Mouse (Mus musculus) left cerebral cortex, adult 18-20 months (tissue): Measurements from ENCODE around the gene Tmem106a. TPM values are rescaled to one million over a fixed set of nuclear protein-coding genes. Genes with fewer than 3 reads are reported as not detected.
"Not testable (repeated sequence)": the region's sequence is repeated elsewhere in the genome, so short reads cannot be mapped to it uniquely, and the experiment has no call there.

ENCODE experiments used
- DNase-seq, 2 experiments: peaks; one replicate each; pipeline ENCODE4 v3.0.0; 2021 to 2022; ENCODE audit warnings: low spot score in 2 of 2, mixed read lengths in 1 of 2
- total RNA-seq, 2 experiments: library from RNA; stranded (reverse); gene quantifications; 2 replicates each; pipeline ENCODE4 v1.2.3; 2021

Tmem106a gene
- total RNA-seq, 2 experiments from 2014 or later: 1.6 to 2.0 TPM

DNA sequence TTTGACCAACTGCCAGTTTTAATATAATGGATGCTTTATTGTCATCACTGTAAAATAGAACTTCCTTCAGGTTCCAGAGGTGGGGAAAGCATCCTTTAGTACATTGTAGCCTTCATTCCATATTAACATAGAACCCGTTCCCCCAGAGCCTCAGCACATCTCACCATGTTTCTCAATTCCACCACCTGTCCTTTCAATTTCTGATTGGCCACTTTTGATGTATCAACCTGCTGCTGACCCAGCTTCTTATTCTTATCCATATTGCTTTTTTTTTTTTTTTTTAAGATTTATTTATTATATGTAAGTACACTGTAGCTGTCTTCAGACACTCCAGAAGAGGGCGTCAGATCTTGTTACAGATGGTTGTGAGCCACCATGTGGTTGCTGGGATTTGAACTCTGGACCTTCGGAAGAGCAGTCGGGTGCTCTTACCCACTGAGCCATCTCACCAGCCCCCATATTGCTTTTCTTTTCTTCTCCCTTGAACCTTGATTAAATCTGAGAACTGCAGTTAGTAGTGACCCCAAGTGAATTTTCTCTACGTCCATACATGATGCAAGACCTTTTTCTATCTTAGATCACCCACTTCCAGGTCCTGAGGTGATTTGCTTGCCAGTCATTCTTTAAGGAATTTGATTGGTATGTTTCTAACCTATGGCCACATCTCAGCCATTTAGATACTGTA, 46.8 kb downstream of the Tmem106a start:
- DNase-seq: not testable (repeated sequence)

DNA sequence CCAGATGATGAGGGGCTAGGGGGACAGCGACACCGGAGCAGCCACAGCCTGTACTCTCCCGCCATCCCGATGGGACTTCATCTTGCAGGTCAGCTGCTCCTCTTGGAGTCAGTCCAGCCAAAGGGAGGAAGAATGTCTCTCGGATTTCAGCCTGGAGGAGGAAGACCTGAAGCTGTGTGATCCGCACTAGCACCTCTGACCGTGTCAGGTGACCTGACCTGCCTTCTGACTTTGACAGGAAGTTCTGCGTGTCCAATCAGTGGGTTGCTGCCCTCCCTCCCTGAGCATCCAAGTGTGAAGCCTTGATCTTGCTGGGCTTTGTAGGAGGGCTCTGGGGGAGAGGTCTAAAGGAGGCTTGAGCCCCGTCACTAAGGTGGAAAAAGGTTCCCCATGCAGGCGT, 53.6 kb downstream of the Tmem106a start:
- DNase-seq: no peak

- no peak for DNase-seq
Observed at GRCm38 (mm10) chr11:101639761-101640160, 57.7 kb downstream of the Tmem106a start.

DNA sequence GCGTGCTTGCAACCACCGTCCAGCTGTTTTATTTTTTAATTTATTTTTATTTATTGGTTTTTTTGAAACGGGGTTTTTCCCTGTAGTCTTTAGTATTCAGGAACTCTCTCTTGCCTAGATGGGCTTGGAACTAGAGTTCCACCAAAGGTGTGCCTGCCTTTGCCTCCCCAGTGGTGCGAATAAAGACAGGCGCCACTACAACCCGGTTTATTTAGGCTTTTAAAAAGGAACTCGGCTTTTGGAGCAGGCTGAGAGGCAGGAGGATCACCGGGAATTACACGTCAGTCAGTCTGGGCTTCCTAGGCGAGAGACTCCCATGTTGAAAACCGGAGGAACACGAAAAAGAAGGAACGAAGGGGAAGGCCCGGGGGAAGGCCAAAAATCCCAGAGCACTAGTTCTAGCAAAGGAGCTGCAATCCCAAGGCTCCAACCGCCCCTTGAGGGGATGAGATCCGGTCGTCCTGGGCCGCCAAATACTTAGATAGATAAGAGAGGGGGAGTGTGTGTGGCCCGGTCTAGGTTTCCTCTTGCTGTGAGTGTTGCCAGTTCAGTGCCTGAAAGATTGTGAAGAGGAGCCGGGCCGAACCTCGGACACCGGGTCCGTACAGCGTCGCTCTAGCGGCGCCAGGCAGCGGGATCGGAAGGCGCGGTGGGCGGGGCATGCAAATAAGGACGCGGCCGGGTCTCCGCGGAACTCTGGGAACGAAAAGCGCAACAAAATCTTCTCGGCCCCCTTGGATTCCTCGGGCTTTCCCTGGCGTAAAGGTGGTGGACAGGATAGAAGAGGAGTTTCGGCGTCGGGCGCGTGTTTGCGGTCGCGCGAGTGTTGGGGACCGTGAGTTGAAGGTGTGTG, 59.0 kb downstream of the Tmem106a start:
- peak; percentile 69 to 82 for DNase-seq

Other genes starting within 250 kb of the Tmem106a start
- gene G6pc, start 214.7 kb upstream of the Tmem106a start, total RNA-seq: not detected
- gene Aarsd1, start 164.6 kb upstream of the Tmem106a start, total RNA-seq: 10 to 100 TPM; 47.6 to 48.8 TPM
- gene Gm27029, start 157.4 kb upstream of the Tmem106a start, total RNA-seq: 1 to 10 TPM; 8.2 to 8.6 TPM
- gene Rundc1, start 157.2 kb upstream of the Tmem106a start, total RNA-seq: 10 to 100 TPM; 40.9 to 46.9 TPM
- gene Ptges3l, start 156.9 kb upstream of the Tmem106a start, total RNA-seq: 1 to 10 TPM; 4.1 to 4.5 TPM
- gene Rpl27, start 139.9 kb upstream of the Tmem106a start, total RNA-seq: 10 to 100 TPM; 51.0 to 52.1 TPM
- 1 to 10 TPM; 2.6 to 3.2 TPM for gene Ifi35, start 133.8 kb upstream of the Tmem106a start, total RNA-seq
- 100 to 1,000 TPM; 158 to 161 TPM for gene Rnd2, start 117.2 kb upstream of the Tmem106a start, total RNA-seq
- gene Vat1, start 116.0 kb upstream of the Tmem106a start, total RNA-seq: 10 to 100 TPM; 37.9 to 44.5 TPM
- gene Brca1, start 30.3 kb upstream of the Tmem106a start, total RNA-seq: 1 to 10 TPM in 1 of 2 experiments, under 1 TPM in 1; 0.74 to 1.2 TPM
- gene Nbr1, start 30.1 kb upstream of the Tmem106a start, total RNA-seq: 100 to 1,000 TPM; 135 to 198 TPM
- not detected for gene Gm11634, start 17.0 kb downstream of the Tmem106a start, total RNA-seq
- gene Rdm1, start 45.0 kb downstream of the Tmem106a start, total RNA-seq: 10 to 100 TPM in 1 of 2 experiments, 1 to 10 TPM in 1; 9.0 to 11.0 TPM
- gene Arl4d, start 83.3 kb downstream of the Tmem106a start, total RNA-seq: 10 to 100 TPM; 34.7 to 37.2 TPM
- 10 to 100 TPM; 35.5 to 37.2 TPM for gene Dhx8, start 150.7 kb downstream of the Tmem106a start, total RNA-seq
- 10 to 100 TPM; 11.5 to 15.1 TPM for gene Etv4, start 203.1 kb downstream of the Tmem106a start, total RNA-seq